Mouse (Mus musculus): Measurements from ENCODE around the gene Il15ra.

GRCm38 (mm10) chr2:11706746-11707065, 1.6 kb downstream of the Il15ra start:
- no peak for TF ChIP-seq CTCF (conservative IDR thresholded peaks at IDR 0.05; ENCODE audit: low read length)
- no peak for TF ChIP-seq POU5F1 (IDR thresholded peaks at IDR 0.05; ENCODE audit: borderline replicate concordance, low read length)
